Mouse (Mus musculus) lung, postnatal 36 days (tissue): Measurements from ENCODE around the gene Traf7.

Experiments
- DNase-seq: peaks from one replicate; pipeline ENCODE4 v3.0.0; 2022; ENCODE audit warnings: mixed read lengths

Traf7 gene

DNA sequence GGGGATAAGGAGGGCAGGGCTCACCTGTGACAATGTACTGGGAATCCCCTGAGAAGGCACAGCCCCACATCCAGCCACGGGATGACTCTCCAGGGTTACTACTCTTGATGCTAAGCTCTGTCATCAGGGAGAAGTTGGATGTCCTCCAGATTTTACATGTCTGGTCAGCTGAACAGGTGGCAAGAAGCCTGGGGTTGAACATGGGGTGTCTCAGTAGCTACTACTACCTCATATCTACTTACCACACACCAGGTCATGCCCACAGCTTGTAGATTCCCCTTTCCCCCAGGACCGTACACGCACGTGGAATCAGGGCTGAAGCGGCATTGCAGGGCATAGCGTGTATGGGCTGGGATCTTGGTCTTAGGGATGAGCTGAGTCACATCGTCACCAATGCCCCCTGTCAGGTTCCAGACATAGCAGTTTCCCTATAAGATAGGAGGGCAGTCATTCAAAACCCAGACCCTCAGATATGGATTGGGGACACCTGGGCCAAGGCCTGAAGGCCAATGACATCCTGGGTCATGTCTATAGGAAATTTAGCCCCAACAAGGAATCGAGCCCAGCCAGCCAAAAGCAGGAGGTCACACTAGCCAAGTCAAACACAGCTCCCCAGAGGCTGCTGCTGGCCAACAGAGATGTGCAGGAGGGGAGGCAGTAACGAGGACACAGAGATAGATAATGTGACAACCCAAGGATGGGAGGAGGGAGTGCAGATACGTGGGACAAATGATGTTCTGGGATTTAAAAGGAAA, 51.5 kb downstream of the Traf7 start:
- DNase-seq, result no peak

DNA sequence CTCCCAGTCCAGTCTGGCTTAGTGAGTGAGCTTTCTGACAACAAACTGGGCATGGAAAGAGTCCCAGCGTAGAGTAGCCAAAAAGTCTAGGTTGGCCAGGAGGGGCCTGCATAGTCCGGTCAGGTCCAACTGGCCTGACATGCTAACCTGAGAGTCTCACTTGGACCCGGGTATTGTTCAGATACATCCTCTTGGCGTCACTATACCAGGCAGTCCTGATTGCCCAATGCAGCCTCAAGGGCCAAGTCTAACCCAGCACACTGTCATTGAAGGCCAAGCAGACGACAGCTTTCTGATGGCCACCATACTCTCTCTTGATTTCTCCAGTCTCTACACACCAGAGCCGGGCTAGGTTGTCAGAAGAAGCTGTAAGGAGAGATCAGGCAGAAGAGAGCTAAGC, 52.2 kb downstream of the Traf7 start:
- DNase-seq, result no peak

DNA sequence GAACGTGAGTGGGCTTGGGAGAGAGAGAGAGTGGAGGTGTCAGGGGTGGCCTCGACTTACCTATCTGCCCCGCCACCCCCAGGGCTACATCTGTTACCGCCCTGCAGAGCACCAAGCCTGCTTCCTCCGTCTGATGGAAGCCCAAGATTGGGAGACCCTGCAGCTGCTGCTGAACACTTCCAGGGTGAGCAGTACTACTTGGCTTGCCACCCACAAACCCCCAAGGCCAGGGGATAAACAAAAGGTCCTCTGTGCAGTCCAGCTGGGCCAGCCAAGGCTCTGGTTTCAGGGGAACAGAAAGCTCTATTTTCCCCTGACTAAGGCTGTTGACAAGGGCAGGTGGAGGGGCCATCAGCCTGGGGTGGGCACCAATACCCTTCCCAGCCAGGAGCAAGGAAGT, 53.2 kb downstream of the Traf7 start:
- no peak for DNase-seq

DNA sequence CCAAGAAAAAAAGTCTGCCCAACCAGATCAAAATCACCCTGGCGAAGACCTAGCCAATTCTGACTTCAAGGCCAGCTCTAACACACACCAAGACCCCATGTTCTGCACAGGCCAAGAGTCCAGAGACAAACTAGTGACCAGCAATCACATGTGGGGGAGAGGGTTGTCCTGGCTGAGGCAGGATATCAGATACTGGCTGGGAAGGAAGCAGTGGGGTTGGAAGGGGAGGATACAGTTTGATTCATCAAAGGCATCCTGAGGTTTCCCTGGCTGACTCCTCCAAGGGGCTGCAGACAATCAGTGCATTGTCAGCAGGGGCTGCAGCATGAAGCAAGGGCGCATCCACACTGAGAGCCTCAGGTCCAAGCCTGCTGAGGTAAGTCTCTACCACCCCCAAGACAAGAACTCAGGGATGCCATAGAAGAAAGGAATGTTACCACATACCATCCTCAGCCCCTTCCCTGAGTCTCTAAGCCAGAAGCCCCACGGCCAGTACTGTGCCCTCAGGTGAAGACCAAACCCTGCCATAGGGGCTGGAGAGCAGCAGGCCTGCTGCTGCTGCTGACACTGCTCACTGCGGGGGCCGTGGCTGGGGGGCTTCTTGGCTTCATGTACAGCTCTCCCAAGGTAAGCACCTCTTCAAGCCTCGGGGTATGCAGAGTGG, 54.0 kb downstream of the Traf7 start, which contains the start of gene Bricd5:
Bricd5 (plus strand) TSS at position 273 of the 664 bp plus-strand sequence.
- DNase-seq, result no peak

DNA sequence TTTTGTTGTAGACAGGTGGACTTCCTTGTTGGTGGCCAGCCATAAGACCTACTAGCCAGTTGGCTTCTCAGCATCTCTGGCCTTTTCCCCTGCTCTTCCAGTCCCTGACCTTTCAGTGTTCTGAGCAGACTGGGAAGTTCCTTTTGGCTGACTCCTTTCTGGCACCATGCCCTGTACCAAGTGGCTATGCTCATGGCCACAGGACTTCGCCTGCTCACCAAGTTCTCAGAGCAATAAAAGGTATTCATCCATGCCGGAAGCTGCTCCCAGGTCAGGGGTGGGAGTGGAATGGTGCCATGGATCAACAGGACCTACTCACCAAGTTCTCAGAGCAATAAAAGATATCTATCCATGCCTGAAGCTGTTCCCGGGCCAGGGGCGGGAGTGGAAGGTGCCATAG, 55.2 kb downstream of the Traf7 start:
- peak; percentile 76 for DNase-seq

DNA sequence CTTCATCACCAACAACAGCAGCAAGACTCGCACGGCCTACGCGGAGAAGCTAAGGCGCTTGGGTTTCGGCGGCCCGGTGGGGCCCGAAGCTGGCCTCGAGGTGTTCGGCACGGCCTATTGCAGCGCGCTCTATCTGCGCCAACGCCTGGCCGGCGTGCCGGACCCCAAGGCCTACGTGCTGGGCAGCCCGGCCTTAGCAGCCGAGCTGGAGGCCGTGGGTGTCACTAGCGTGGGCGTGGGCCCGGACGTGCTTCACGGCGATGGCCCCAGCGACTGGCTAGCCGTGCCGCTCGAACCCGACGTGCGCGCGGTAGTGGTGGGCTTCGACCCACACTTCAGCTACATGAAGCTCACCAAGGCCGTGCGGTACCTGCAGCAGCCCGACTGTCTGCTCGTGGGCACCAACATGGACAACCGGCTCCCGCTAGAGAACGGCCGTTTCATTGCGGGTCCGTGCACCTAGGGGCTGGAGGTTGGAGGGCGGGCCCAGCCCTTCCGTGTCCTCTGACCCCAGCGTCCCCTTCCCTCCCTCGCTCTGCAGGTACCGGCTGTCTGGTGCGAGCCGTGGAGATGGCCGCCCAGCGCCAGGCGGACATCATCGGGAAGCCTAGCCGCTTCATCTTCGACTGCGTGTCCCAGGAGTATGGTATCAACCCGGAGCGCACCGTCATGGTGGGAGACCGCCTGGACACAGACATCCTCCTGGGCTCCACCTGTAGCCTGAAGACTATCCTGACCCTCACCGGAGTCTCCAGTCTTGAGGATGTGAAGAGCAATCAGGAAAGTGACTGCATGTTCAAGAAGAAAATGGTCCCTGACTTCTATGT, 56.8 kb downstream of the Traf7 start:
- no peak for DNase-seq

DNA sequence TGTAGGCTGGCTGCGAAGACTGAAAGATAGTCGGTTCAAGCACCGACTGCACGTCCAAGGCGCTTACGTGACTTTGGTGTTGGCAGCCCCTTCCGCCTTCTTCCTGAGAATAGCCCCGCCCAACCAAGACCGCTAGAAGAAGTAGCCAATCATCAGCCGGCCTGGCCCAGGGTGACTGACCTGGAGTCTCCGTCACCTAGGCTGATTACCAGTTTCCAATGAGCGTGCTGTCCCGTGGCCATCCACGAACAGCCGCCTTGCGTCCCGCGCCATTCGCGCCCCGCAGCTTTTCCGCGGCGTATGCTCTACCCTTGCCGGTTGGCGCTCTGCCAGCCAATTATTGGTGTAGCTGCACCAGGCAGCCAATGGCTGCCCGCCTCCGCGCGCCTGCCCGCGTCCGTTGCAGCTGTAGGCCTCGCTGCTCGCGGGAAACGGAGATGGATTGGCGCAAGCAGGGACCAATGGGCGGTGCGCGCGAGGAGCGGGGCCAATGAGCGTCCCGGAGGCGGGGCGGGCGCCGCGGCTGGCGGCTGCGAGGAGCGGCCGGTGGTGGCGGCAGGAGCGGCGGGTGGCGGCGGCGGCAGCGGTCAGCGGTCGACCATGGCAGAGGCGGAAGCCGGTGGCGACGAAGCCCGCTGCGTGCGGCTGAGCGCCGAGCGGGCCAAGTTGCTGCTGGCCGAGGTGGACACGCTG, 57.7 kb downstream of the Traf7 start, which contains the start of the genes E4f1 and Pgp:
E4f1 (minus strand) TSS at position 404 of the 693 bp plus-strand sequence.
Pgp (plus strand) TSS at position 483 of the 693 bp plus-strand sequence.
- DNase-seq, result peak; percentile 99

DNA sequence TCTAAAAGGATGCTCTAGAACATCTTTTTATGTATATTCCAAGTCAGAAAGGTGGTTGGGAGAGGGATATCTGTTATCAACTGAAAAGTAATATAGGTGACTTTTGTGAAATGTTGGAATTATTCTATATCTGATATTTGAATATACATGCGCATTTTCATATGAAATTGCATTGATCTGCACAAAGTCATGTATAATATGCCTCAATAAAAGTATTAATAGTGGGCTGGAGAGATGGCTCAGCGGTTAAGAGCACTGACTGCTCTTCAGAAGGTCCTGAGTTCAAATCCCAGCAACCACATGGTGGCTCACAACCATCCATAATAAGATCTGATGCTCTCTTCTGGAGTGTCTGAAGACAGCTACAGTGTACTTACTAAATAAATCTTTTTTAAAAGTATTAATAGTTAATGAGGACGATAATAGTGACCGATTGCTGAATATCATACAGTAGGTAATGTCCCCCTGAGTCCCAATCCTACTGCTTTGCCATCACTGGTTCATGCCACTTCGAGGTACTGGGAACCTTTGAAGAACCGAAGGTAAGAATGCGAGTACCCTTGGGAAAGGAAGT, 58.3 kb downstream of the Traf7 start:
- DNase-seq, result no peak

DNA sequence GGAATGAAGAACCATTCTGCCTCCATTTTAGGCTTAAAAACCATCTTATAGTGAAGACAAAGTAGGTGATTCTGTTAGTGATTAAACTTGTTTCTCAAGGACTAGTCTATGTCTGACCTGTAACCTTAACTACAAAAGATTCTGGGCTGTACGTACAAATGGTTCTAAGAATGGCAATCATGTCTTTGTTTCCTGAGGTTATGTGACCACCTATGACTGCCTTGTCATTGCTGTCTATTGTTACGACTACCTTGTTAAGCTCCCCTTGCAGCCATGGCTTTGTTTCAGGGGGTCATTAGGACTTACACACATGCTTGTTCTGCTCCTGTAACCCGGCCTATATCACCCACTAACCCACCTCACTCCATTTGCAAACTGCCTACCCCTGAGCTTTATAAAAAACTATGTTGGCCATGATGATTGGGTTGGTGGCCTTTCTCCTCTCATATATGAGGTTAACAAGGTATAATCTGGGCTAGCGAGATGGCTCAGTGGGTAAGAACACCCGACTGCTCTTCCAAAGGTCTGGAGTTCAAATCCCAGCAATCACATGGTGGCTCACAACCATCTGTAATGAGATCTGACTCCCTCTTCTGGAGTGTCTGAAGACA, 59.0 kb downstream of the Traf7 start:
- DNase-seq, result no peak

DNA sequence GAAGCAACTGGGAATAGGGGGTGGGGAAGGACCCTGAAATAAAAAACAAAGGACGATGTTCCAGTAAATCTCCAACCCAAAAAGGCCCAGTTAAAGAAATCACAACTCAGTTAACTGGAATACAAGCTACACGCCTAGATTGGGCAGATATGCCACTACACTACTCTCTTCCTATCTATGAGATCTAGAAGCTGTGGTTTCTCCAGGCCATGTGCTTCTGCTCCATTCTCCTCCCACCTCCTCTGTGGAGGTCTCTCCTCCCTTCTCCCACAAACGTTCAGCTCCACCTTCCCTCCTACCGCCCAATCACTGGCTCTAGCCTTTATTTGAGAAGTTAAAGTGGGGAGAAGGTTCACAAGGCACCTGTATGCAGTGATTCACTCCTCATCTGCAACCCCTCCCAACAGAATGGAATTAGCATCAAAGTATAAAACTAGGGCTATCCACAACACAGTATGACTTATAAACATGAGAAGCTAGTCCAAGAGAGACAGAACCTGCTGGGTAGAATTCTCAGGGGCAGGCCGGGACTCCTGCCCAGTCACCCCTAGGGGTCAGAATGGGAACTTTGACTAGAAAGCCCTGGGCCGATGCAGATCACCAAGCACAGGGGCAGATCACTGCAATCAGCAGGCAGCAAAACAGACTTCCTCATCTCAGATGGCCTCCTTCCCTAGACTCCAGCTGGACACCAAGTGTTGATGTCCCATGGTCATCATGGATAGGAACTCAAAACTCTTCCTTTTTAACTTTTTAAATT, 64.2 kb downstream of the Traf7 start:
- DNase-seq, result no peak

DNA sequence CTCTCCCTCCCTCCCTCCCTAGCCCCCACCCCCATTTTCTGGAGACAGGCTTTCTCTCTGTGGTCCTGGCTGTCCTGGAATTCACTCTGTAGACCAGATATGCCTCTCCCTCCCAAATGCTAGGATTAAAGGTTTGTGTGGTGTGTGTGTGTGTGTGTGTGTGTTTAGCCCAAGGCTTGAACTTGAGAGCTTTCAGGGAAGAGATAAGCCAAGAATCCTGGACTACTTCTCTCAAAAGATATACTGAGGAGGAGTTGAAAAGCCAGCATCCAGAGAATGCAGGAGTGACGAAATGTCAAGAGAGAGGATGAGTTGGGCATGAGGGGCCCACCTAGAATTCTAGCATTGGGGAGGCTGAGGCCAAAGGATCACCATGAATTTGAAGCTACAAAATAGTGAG, 64.8 kb downstream of the Traf7 start:
- no peak for DNase-seq

DNA sequence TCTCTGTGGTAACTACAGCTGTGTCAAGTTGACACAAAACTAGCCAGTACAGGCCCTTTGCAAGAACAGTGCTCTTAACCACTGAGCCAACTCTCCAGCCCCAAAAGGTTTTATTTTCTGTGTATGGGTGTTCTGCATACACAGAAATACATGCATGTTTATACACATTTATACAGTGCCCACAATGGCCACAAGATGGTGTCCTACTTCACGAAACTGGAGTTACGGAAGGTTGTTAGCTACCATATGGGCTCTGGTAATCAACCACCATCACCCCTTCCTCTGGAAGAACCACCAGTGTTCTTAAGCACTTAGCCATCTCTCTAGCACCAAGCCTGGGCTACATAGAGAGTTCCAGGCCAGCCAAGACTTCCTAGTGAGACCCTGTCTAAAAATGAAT, 66.2 kb downstream of the Traf7 start:
- DNase-seq, result peak; percentile 61
